Mouse (Mus musculus) E14TG2a.4 (cell line): Measurements from ENCODE around the gene Rasal1.

Source experiments
- CTCF ChIP-seq: conservative IDR thresholded peaks from 2 replicates; pipeline ENCODE4 v1.5.1; 2014; ENCODE audit warnings: low read length
- NANOG ChIP-seq: IDR thresholded peaks from 2 replicates; pipeline ENCODE4 v1.6.1; 2014; ENCODE audit warnings: borderline replicate concordance, low read length, mixed read lengths
- POU5F1 ChIP-seq: IDR thresholded peaks from 2 replicates; pipeline ENCODE4 v1.6.1; 2014; ENCODE audit warnings: low read length, borderline replicate concordance

GRCm38 (mm10) chr5:120696057-120696743 is 47.6 kb downstream of the Rasal1 start:
- TF ChIP-seq CTCF: no peak
- no peak for TF ChIP-seq NANOG
- TF ChIP-seq POU5F1: no peak
